Mouse (Mus musculus): ENCODE results near the gene Hist1h2bh.

DNA sequence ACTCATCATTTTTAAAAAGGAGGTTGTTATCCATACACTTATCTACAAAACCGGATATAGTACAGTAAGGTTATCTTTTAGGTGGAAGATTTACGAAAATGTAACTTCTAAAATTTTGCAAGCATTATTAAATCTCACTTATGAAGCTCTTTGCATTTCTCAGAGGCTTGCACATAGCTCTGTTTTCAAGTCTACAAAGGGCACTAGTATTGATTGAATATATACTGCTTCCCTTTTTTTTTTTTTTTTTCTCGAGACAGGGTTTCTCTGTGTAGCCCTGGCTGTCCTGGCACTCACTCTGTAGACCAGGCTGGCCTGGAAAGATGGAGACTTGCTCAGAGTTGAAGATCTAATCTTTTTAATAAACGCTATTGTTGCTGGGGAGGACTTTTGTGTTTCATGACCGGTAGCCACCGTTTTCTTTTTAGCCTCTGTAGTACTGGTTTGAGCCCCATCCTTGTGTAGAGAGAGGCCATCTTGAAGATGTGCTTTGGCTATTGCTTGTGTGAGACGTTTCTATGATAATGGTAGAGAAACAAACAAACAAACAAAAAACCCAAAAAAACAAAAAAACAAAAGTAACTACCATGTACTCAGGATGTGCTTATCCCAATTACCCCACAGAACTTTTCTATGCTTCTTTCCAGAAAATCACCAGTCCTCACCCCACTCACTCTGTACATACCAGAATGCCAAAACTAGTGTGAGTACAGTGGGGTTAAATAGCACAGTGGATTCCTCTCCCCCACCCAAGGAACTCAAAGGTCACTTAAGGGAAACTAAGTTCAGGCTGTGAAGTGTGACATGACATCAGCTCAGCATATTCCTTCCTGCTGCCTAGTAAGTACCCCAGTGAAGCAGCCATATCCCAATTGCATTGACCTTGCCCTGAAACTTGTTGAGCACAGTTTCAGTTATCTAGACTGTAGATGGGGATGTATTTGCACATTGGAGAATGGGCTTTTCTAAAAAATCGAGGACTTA is 9.0 kb upstream of the Hist1h2bh start:
- no peak for TF ChIP-seq CTCF (IDR thresholded peaks at IDR 0.05; ENCODE audit: control insufficient read depth, insufficient read depth, insufficient read length)
- TF ChIP-seq USF1 (IDR thresholded peaks at IDR 0.05; ENCODE audit: low read depth), result no peak
- no peak for TF ChIP-seq FOSL1 (IDR thresholded peaks at IDR 0.05; ENCODE audit: insufficient read depth, low read length, poor library complexity, severe bottlenecking)
- TF ChIP-seq CEBPB (IDR thresholded peaks at IDR 0.05; ENCODE audit: low read depth), result no peak
- no peak for TF ChIP-seq MAX (IDR thresholded peaks at IDR 0.05)

Data from C2C12 (cell line).